Mouse (Mus musculus) lung, postnatal 0 days (tissue): Measurements from ENCODE around the gene Ccser1.
"Not testable (repeated sequence)": the region's sequence is repeated elsewhere in the genome, so short reads cannot be mapped to it uniquely, and the experiment has no call there.

Experiments
- CTCF ChIP-seq: IDR thresholded peaks from 2 replicates; pipeline ENCODE4 v1.5.1; 2016; ENCODE audit warnings: antibody characterized with exemption, mild to moderate bottlenecking
- EP300 ChIP-seq: IDR thresholded peaks from 2 replicates; pipeline ENCODE4 v1.6.1; 2016; ENCODE audit warnings: antibody characterized with exemption, mild to moderate bottlenecking, control low read depth

DNA sequence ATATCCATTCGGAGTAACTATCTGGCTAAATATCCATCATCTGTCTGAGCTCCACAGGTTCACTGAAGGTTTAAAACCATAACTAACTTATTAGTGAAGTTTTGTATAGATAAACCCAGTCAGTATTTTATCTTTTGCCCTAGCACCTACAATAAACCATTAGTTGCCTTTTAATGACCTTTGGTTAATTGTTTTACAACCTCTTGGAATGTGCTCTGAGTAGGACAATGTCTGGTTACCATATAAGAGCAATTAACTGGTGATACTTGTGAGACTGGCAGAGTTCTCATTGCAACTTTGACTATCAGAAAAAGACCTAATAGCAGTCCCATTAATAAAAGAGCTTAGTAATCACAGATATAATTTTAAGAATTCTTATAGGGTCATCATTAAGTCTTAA, 864.9 kb downstream of the Ccser1 start:
- not testable (repeated sequence) for TF ChIP-seq CTCF, EP300
